Comparison of ENCODE assay signal across 18 mouse cellular contexts in the genomic region with DNA sequence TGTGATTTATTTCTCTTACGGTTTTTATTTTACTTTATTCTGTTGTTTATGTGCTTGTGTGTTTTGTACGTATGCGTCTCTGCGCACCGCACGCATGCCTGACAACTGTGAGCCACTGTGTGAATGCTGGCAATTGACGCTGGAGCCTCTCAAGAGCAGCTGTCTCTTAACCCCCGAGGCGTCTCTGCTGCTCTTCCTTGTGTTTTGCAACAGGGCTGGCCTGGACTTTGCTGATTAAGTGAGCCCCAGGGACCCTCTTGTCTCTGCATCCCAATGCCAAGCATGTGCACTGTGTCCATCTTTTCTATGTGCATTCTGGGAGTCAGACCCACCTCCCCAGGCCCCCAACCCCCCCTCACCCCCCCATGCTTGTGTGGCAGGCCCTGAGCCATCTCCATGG. TPM values are rescaled to one million over a fixed set of nuclear protein-coding genes. Genes with fewer than 3 reads are reported as not detected.
DNase-seq lines count a peak whose midpoint lies in the region; ATAC-seq and TF ChIP-seq lines count a peak whose summit lies in the region.
"Had no signal": no experiment of that assay in that cellular context is flagged by ENCODE, and none has a peak within 500 bp of the region (broad histone marks: within the 10 kb centered on the region; RNA-seq: fewer than 3 reads in every experiment).

No protein-coding gene starts in this region.

- 0 out of 2 replicates have a peak, but pooled peaks have one; percentile 62 for ATAC-seq in midbrain, embryonic 13.5 days
- peak; percentile 66 for ATAC-seq in hindbrain, embryonic 12.5 days (ENCODE audit: low FRiP score)
- peak; percentile 56; the same call in 1 of the 2 replicates for ATAC-seq in neural tube, embryonic 14.5 days (ENCODE audit: low read depth)
- ATAC-seq: intestine, embryonic 15.5 days; lung, postnatal 0 days had no signal

- WGBS in midbrain, embryonic 13.5 days: 53% methylated on average over 9 of the region's 9 CpGs
- WGBS in midbrain, embryonic 10.5 days: 82% methylated on average over 9 of the region's 9 CpGs
- WGBS in hindbrain, embryonic 12.5 days: 65% methylated on average over 9 of the region's 9 CpGs
- 35% methylated on average over 9 of the region's 9 CpGs for WGBS in neural tube, embryonic 14.5 days

- no peaks in the 10 kb centered on the region for H3K36me3 ChIP-seq in midbrain, embryonic 13.5 days
- H3K36me3 ChIP-seq in midbrain, embryonic 10.5 days: no peaks in the 10 kb centered on the region
- no peaks in the 10 kb centered on the region for H3K36me3 ChIP-seq in hindbrain, embryonic 12.5 days
- no peaks in the 10 kb centered on the region for H3K36me3 ChIP-seq in neural tube, embryonic 14.5 days (ENCODE audit: control insufficient read depth, insufficient read depth, low read length)
- H3K36me3 ChIP-seq: intestine, embryonic 15.5 days; stomach, embryonic 15.5 days had no signal

- H3K4me1 ChIP-seq in midbrain, embryonic 13.5 days (replicated peaks): peaks cover 6% of the 10 kb centered on the region
- H3K4me1 ChIP-seq in midbrain, embryonic 10.5 days: no peaks in the 10 kb centered on the region
- H3K4me1 ChIP-seq in hindbrain, embryonic 12.5 days: peaks cover 2% of the 10 kb centered on the region; the same call in 1 of the 2 replicates
- H3K4me1 ChIP-seq in neural tube, embryonic 14.5 days (ENCODE audit: control insufficient read depth, insufficient read depth, low read length): 0 out of 2 replicates have a peak, but pooled peaks cover 3% of the 10 kb centered on the region
- H3K4me1 ChIP-seq: intestine, embryonic 15.5 days; stomach, embryonic 15.5 days had no signal

- H3K4me3 ChIP-seq in gastrocnemius, adult 2 months: no peak overlapping the region
- no peak overlapping the region for H3K4me3 ChIP-seq in midbrain, embryonic 13.5 days (replicated peaks)
- no peak overlapping the region for H3K4me3 ChIP-seq in midbrain, embryonic 10.5 days
- H3K4me3 ChIP-seq in hindbrain, embryonic 12.5 days: no peak overlapping the region
- H3K4me3 ChIP-seq in neural tube, embryonic 14.5 days (ENCODE audit: low read depth, low read length): no peak overlapping the region
- H3K4me3 ChIP-seq: intestine, embryonic 15.5 days; stomach, embryonic 15.5 days had no signal

- TF ChIP-seq CTCF in gastrocnemius, adult 2 months (IDR thresholded peaks at IDR 0.05): no peak

- H3K27ac ChIP-seq in gastrocnemius, adult 2 months: no peak overlapping the region
- H3K27ac ChIP-seq in midbrain, embryonic 13.5 days: no peak overlapping the region; the same call in 1 of the 2 replicates
- H3K27ac ChIP-seq in midbrain, embryonic 10.5 days (replicated peaks): no peak overlapping the region
- no peak overlapping the region for H3K27ac ChIP-seq in hindbrain, embryonic 12.5 days
- no peak overlapping the region for H3K27ac ChIP-seq in neural tube, embryonic 14.5 days (ENCODE audit: low read depth, low read length)
- H3K27ac ChIP-seq: intestine, embryonic 15.5 days; kidney, postnatal 0 days; liver, embryonic 14.5 days; stomach, embryonic 15.5 days had no signal

- H3K9ac ChIP-seq in midbrain, embryonic 13.5 days (replicated peaks): no peak overlapping the region
- no peak overlapping the region for H3K9ac ChIP-seq in hindbrain, embryonic 12.5 days
- no peak overlapping the region for H3K9ac ChIP-seq in neural tube, embryonic 14.5 days (replicated peaks; ENCODE audit: low read depth, low read length)
- H3K9ac ChIP-seq: intestine, embryonic 15.5 days; liver, embryonic 14.5 days; stomach, embryonic 15.5 days had no signal

- peak; percentile 14 for DNase-seq in gastrocnemius, postnatal 25 days
- DNase-seq in gastrocnemius, adult 2 months: no peak
- no peak for DNase-seq in midbrain, embryonic 10.5 days (ENCODE audit: low spot score)
- DNase-seq in urinary bladder, postnatal 10 days (ENCODE audit: low spot score): no peak
- no peak for DNase-seq in layer of hippocampus, postnatal 14 days (ENCODE audit: low spot score in 2 of 2)
- DNase-seq: cerebellum, adult 11 months; heart, postnatal 10 days; layer of hippocampus, adult 9-11 months; spleen, adult 18-20 months had no signal

- H3K27me3 ChIP-seq in midbrain, embryonic 13.5 days: no peaks in the 10 kb centered on the region
- H3K27me3 ChIP-seq in midbrain, embryonic 10.5 days (ENCODE audit: low read depth, poor library complexity, severe bottlenecking): no peaks in the 10 kb centered on the region
- no peaks in the 10 kb centered on the region for H3K27me3 ChIP-seq in hindbrain, embryonic 12.5 days
- no peaks in the 10 kb centered on the region for H3K27me3 ChIP-seq in neural tube, embryonic 14.5 days (ENCODE audit: control insufficient read depth, insufficient read depth, low read length)
- H3K27me3 ChIP-seq: intestine, embryonic 15.5 days; stomach, embryonic 15.5 days had no signal

- no peaks in the 10 kb centered on the region for H3K9me3 ChIP-seq in midbrain, embryonic 13.5 days
- H3K9me3 ChIP-seq in midbrain, embryonic 10.5 days (replicated peaks): no peaks in the 10 kb centered on the region
- no peaks in the 10 kb centered on the region for H3K9me3 ChIP-seq in hindbrain, embryonic 12.5 days (replicated peaks)
- no peaks in the 10 kb centered on the region for H3K9me3 ChIP-seq in neural tube, embryonic 14.5 days (ENCODE audit: control insufficient read depth, low read length)
- H3K9me3 ChIP-seq: intestine, embryonic 15.5 days; stomach, embryonic 15.5 days had no signal

- intact Hi-C loops in gastrocnemius, adult 2 months (cut with DNase I): no loop called here

- H3K4me2 ChIP-seq in midbrain, embryonic 13.5 days (replicated peaks): no peak overlapping the region
- H3K4me2 ChIP-seq in hindbrain, embryonic 12.5 days (replicated peaks): no peak overlapping the region
- H3K4me2 ChIP-seq in neural tube, embryonic 14.5 days (ENCODE audit: low read depth, low read length): no peak overlapping the region
- H3K4me2 ChIP-seq: intestine, embryonic 15.5 days; stomach, embryonic 15.5 days had no signal

RNA-seq across cellular contexts. Expression of a gene that starts 24.5 kb away (rescaled TPM):
- under 1 TPM; 0.08 to 0.13 TPM for total RNA-seq in gastrocnemius, postnatal 25 days (2021)
- total RNA-seq in gastrocnemius, adult 2 months (2021): under 1 TPM in 1 of 2 experiments, not detected in 1; 0.10 TPM
- 3.6 and 4.2 TPM in 2 replicates for polyA plus RNA-seq in midbrain, embryonic 13.5 days (2015; fragmentation: Nextera tagmentation; extraction: Ambion mirVana)
- 28.9 and 44.4 TPM in 2 replicates for polyA plus RNA-seq in midbrain, embryonic 10.5 days (2016; fragmentation: Nextera tagmentation; extraction: Ambion mirVana)
- 26.5 and 33.6 TPM in 2 replicates for polyA plus RNA-seq in hindbrain, embryonic 12.5 days (2016; fragmentation: Nextera tagmentation; extraction: Ambion mirVana)
- polyA plus RNA-seq in neural tube, embryonic 14.5 days (2014; fragmentation: Nextera tagmentation; extraction: Ambion mirVana): 3.4 and 3.7 TPM in 2 replicates
- total RNA-seq in layer of hippocampus, postnatal 14 days (2021): under 1 TPM; 0.10 to 0.12 TPM
- total RNA-seq: heart, adult 8-10 months had no signal
